Mouse (Mus musculus): Measurements from ENCODE around the gene Ptch2. TPM values are rescaled to one million over a fixed set of nuclear protein-coding genes. Genes with fewer than 3 reads are reported as not detected.

The Ptch2 gene
- 1 to 10 TPM; 1.4 to 3.0 (median 1.6) TPM for total RNA-seq (2022)

- DNase-seq (ENCODE audit: low spot score in 2 of 2), result peak in 1 of 2 experiments; percentile 35
Observed at GRCm38 (mm10) chr4:117095551-117096452, at the start of gene Ptch2. Gene Ptch2 (plus strand): TSS chr4:117096075.

DNA sequence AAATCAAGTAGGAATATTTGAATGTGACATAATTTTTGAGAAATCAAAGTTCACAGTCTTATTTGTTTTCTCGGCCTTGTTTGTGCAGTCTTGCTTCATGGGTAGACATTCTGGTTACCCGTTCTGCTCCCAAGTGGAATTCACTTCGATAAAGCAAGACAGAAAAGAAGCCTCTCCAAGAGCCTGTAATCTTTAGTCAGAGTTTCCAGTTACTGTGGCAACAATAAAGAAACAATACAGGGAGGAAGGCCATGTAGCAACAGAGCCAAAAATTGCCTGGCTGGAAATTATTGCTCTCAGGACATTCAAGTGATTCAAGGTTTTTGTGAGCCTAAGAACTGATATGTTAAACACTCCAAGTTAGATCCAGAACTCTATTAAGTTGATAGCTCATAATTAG is 47.0 kb upstream of the Ptch2 start:
- DNase-seq (ENCODE audit: low spot score in 2 of 2), result no peak

- DNase-seq (ENCODE audit: low spot score in 2 of 2), result no peak
Observed at GRCm38 (mm10) chr4:117049485-117049884, 46.4 kb upstream of the Ptch2 start.

- no peak for DNase-seq (ENCODE audit: low spot score in 2 of 2)
Observed at GRCm38 (mm10) chr4:117052626-117053025, 43.2 kb upstream of the Ptch2 start.

DNA sequence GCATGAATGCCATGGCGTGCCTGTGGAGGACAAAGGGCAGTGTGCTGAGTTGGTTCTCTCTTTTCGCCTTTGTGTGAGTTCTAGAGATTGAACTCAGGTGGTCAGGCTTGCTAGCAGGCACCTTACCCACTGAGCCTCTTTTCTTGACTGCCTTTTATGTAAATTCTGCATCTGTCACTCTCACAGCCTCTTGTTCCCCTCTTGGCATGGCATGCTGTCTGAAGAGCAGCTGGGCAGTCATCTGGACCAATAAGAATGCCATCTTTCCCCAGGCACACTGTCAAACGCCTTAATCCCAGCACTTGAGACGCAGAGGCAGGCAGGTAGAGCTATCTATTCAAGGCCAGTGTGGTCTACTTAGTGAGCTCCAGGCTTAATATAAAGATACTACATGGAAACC is 41.9 kb upstream of the Ptch2 start:
- no peak for DNase-seq (ENCODE audit: low spot score in 2 of 2)

GRCm38 (mm10) chr4:117056102-117056501 is 39.8 kb upstream of the Ptch2 start:
- DNase-seq (ENCODE audit: low spot score in 2 of 2), result no peak

DNA sequence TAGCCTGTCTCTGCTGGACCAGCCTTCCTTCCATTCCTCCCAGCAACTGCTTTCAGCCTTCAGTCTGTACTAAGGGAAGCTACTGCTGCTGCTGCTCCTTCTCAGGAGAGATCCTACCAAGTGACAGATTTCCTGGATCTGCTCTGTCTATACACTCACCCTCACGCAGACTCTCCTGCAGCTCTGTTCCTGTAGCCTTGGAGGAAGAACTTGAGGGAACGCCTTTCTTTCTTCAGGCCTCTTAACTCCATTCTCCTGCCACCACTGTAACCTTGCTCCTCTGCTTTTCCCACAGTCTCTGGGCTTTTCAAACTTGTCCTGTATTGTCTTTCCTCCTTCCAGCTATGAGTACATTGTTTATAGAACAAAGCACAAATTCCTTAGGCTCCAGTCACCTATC is 39.4 kb upstream of the Ptch2 start:
- DNase-seq (ENCODE audit: low spot score in 2 of 2), result no peak

- DNase-seq (ENCODE audit: low spot score in 2 of 2), result no peak
Observed at GRCm38 (mm10) chr4:117058512-117058911, 37.4 kb upstream of the Ptch2 start.

GRCm38 (mm10) chr4:117062700-117063390 is 33.0 kb upstream of the Ptch2 start:
- no peak for DNase-seq (ENCODE audit: low spot score in 2 of 2)

DNA sequence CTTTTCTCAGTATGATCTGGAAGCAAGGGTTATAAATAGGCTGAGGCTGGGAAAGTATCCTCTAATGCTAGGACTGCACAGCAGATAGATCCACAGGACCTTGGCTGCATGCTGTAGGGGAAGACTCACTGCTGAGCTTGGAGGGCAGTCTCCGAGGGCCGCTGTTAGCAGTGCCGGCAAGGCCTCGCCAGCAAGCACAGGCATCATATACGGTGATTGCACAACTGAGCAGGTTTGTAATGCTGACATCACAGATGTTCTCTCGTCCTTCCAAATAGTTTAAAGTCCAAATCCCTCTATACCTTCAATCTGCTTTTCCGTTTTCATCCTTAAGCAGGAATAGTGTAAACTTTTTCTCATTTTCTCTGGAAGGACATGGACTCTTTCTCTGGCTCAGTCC is 27.8 kb upstream of the Ptch2 start:
- DNase-seq (ENCODE audit: low spot score in 2 of 2), result no peak

DNA sequence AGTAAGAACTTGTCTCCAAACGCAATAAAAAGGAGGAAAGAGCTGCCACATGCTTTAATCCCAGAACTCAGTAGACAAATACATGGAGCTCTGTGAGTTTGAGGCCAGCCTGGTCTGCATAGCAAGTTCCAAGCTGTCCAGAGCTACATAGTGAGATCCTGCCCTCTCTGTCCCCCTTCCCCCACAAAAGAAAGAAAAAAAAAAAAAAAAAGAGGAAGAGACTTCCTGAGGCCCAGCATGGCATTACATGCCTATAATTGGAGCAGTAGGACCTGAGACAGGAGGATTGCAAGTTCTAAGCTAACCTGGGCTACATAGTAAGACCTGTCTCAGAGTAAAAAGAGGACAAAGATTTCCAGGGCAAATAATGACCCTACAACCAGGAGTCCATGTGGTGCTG is 26.2 kb upstream of the Ptch2 start:
- DNase-seq (ENCODE audit: low spot score in 2 of 2), result no peak

GRCm38 (mm10) chr4:117070624-117071023 is 25.3 kb upstream of the Ptch2 start:
- no peak for DNase-seq (ENCODE audit: low spot score in 2 of 2)

DNA sequence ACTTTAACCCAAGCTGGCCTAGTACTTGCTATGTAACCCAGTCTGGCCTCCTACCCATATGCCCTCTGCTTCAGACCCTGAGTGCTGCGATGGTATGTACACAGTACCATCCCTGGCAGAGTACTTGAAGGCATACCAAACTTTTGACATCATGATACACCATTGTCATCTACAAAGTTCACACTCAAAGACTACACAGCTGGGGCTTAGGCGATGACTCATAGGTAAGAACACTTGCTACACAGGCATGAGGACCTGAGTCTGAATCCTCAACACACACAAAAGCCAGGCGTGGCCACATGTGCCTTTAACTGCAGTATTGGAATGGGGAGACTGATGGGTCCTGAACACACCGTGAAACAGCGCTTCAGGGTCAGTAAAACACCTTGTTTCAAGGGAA is 24.7 kb upstream of the Ptch2 start:
- no peak for DNase-seq (ENCODE audit: low spot score in 2 of 2)

DNA sequence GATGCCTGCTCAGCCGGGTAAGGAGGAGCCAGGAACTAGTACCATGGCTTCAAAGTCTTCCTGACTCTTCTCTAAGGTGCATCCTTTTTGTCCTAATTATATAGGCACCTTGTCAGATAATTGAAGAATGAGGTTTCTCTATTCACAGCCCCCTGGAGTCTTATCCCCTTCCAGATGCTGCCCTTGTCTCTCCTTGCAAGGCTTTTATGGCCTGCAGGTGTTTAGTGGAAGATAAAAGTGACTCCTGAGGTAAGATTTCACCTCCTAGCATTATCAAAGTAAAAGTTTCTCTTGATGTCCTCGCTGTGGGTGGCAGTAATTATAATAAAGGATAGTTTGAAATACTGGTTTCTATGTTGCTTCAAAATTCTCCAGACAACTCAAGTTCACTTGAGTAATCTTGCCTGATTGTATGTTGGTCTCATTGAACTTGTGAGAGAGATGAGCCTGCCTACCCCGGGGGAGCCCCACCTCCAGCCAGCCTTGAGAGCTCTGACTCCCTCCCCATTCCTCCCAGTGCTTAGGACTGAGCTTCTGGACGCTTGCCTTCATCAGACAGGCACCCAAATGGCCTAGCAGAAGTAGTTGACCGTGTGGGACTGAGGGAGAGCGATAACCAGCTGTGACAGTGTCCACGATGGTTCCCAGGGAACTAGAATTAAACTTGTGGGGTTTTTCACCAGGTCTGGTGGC is 7.8 kb upstream of the Ptch2 start:
- no peak for DNase-seq (ENCODE audit: low spot score in 2 of 2)

DNA sequence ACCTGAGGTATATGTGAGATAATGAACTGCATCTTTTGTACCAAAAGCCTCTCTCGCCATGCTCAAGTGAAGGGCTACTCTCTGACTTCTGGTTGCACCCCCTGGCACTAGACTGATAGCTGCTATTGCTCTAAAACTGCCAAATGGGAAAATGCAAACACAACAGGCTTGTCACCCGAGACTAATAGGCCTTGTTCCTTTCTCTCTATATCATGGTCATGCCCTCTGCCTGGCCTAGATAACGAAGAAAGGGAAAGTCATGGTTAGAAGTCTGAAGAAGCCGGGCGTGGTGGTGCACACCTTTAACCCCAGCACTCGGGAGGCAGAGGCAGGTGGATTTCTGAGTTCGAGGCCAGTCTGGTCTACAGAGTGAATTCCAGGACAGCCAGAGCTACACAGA is 5.3 kb upstream of the Ptch2 start:
- DNase-seq (ENCODE audit: low spot score in 2 of 2), result no peak

GRCm38 (mm10) chr4:117094626-117095361 is 1.1 kb upstream of the Ptch2 start:
- no peak for DNase-seq (ENCODE audit: low spot score in 2 of 2)

DNA sequence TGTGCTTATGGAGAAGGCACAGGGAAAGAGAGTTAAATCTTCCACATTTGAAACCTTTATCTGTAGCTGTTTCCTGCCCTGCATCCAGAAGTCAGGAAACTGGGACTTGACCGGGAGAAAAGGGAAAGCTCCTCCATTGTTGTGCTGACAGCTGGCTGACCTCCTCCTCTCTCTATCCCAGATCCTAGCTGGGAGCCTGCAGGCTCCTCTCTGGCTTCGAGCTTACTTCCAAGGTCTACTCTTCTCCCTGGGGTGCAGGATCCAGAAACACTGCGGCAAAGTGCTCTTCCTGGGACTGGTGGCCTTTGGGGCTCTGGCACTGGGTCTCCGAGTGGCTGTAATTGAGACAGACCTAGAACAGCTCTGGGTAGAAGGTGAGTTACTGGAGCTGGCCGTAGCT is 791 bp downstream of the Ptch2 start:
- no peak for DNase-seq (ENCODE audit: low spot score in 2 of 2)

DNA sequence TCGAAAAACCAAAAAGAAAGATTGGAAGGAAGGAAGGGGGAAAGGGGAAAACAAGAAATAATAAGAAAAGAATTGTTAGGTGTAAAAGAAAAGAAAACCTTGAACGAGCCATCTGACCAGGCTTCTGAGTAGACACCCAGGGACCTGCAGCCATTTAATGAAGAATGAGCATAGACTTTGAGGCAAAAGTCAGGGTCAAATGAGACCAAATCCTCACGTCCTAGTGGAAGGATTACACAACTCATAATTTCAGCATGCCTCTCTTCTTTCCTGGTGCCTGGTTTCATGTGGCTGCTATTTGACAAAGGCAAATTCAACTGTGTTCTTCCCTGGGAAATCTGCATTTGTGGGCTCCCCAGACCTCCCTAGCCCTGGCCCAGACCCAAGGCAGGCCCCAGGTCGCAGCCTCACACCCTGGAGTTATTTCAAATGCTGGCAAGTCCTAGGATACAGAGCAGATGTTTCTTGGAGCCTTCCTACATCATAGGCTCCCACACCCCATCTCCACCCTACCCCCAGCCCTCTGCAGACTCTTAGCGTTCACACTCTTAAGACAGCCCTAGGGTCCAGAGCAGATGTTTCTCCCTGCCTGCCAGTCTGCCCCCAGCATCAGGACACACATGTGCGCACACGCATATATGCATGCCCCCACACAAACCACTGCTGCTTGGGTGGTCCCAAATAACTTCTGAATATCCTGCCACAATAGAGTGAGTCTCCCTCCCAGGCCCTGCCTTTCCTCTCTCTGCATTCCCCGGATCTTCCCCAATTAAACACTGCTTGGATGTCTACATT is 2.3 kb downstream of the Ptch2 start:
- DNase-seq (ENCODE audit: low spot score in 2 of 2), result no peak

DNA sequence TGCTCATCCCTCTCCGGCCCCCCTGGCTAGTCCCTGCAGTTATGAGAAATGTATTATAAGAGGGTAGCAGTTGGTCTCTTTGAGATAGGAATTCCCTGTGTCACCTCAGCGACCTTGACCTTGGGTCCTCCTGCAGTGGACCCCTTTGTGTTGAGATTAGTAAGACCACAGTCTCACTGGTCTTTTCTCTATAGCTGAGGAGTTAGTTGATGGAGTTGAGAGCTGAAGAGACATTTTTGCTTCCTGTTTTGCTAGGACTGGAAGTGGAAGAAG is 2.8 kb downstream of the Ptch2 start:
- no peak for DNase-seq (ENCODE audit: low spot score in 2 of 2)

GRCm38 (mm10) chr4:117100036-117100435 is 4.2 kb downstream of the Ptch2 start:
- no peak for DNase-seq (ENCODE audit: low spot score in 2 of 2)

DNA sequence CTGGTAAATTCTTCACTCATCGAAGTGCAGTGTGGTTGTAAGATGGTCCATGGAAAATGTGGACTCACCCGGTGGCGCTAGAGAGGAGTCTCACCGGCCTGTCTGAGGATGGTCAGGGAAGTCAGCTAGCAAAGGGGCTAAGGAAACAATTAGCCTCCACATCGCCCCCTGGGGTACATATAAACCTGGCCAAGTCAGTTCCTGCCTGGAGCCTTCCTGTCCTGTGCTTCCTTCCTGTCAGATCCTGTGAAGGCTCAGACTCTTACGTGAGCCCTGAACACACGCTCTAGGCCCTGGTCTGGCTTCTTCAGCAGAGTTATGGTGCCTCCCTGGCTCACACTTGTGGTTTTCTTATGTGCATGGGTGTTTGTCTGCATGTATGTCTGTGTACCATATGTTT is 5.3 kb downstream of the Ptch2 start:
- no peak for DNase-seq (ENCODE audit: low spot score in 2 of 2)

All from left cerebral cortex, adult 8-10 months (tissue).